Mouse (Mus musculus) cortical plate, adult 2 months (tissue): ENCODE results near the gene 1700029I15Rik.

Experiments used
- CTCF ChIP-seq: fragments of 200-500 bp; IDR thresholded peaks from 2 replicates; pipeline ENCODE4 v1.5.1; 2011; ENCODE audit warnings: mild to moderate bottlenecking, control low read depth, low read length; ENCODE audit not compliant: insufficient read depth; ENCODE audit errors: extremely low read depth
- POLR2A ChIP-seq: fragments of 200-500 bp; IDR thresholded peaks from 2 replicates; pipeline ENCODE4 v1.6.1; 2011; ENCODE audit warnings: mild to moderate bottlenecking, low read length, control low read depth; ENCODE audit not compliant: insufficient read depth; ENCODE audit errors: extremely low read depth

DNA sequence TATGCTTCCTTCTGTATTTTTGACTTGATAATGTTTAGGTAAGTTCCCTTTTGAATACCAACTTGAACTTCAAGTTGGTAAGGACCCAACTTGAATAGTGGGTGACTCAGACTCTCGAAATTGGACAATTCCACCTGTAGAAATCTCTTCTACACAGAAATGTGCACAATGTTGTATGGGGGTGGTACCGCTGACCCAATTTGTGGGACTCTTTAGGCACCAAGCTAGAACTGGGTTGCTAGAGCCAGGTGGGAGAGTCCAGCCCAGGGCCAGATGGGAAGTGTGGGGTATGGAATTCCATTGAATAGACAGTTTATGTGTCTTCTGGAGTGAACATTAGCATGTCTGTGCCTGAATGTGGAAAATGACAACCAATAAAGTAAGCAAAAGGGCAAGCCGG is 13.2 kb downstream of the 1700029I15Rik start:
- TF ChIP-seq CTCF (no peak), POLR2A (no peak)
